Mouse (Mus musculus) large intestine, adult 2 months (tissue): ENCODE measurements around the gene Pnkd. TPM values are rescaled to one million over a fixed set of nuclear protein-coding genes. Genes with fewer than 3 reads are reported as not detected.

ENCODE experiments used
- DNase-seq: peaks from one replicate; pipeline ENCODE4 v3.0.0-alpha.2; 2012; ENCODE audit warnings: low read depth, low spot score
- WGBS: fragments of 180-500 bp; shearing (Covaris S2); methylation state at CpG from one replicate; pipeline ENCODE4 v1.1.7; 2018; 5-methylcytosine and 5-hydroxymethylcytosine counted together
- polyA plus RNA-seq: library from polyadenylated mRNA; depleted of rRNA; stranded (reverse); fragments of >200 nt; gene quantifications from 2 replicates; pipeline ENCODE4 v1.2.3, GENCODE M21; 2012

Gene Pnkd
- polyA plus RNA-seq, 1 experiment: 53.4 TPM

DNA sequence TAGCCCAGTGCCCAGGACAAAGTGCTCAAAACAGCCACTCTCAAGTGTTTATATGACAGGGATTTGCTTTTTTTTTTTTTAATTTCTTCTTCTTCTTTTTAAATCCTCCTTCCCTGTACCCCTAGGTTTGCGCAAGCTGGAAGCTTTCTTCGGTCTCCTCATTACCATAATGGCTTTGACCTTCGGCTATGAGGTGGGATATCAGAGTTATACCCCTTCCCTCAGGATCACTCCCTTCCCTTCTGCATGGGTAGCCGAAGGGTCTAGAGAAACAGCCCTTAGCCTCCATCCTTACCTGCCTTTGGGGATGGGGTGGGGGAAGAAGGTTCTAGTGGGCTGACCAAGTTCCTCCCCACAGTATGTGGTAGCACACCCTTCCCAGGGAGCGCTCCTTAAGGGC, 95.8 kb downstream of the Pnkd start:
- no peak for DNase-seq
- WGBS: 88% methylated on average over 5 of the region's 5 CpGs

DNA sequence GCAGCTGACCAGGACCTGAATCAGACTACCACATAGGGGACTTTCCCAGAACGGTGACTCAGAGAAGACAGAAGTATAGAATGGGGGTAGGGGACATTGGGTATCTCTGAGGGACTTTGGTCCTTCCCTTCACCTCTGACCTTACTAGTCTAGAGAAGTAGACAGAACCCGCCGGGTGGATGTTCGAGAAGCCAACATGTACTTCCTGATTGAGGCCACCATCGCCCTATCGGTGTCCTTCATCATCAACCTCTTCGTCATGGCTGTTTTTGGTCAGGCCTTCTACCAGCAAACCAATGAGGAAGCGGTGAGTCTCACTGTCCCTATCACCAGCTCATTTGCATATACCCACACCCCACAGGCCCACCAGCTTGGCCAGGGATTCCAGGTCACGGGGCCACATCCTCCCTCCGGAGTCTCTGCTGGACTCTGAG, 96.9 kb downstream of the Pnkd start:
- WGBS: 87% methylated on average over 10 of the region's 10 CpGs
- no peak for DNase-seq

DNA sequence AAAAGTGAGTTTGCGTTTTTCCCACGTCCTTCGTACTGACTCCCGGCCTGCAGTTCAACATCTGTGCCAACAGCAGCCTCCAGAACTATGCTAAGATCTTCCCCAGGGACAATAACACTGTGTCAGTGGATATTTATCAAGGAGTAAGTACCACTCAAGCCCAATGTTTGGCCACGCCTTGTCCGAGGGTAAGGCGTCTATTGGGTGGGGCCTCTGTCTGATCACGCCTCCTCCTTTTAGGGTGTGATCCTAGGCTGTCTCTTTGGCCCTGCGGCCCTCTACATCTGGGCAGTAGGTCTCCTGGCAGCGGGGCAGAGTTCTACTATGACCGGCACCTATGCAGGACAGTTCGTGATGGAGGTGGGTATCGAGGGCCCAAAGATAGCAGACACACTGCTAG, 98.7 kb downstream of the Pnkd start:
- DNase-seq: no peak
- WGBS: 62% methylated on average over 13 of the region's 13 CpGs

DNA sequence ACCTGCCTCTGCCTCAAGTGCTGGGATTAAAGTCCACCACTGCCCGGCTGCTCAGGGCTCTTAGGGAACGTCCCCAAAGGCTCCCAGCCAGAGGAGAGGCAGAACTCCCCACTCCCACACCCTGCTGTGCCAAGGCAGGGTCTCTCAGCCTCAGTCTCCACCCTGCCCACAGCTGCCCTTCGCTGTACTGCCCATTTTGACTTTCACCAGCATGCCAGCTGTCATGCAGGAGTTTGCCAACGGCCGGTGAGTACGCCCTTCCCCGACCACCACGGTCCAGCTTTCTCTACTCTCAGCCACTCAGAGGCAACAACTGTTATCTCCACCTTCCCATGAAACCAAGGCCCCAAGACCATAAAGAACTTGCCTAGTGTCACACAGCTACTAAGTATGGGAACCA, 99.8 kb downstream of the Pnkd start:
- 66% methylated on average over 8 of the region's 8 CpGs for WGBS
- DNase-seq: no peak

DNA sequence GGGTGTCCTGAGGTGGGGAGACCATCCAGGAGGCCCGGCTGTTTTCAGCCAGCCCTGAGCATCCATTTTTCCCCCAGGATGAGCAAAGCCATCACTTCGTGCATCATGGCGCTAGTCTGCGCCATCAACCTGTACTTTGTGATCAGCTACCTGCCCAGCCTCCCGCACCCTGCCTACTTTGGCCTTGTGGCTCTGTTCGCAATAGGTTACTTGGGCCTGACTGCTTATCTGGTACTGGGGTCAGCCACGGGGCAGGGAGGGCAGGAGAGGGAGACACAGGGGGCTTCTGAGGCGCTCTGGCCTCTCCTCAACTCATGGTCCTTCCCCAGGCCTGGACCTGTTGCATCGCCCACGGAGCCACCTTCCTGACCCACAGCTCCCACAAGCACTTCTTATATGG, 100.3 kb downstream of the Pnkd start:
- DNase-seq: no peak
- 93% methylated on average over 10 of the region's 10 CpGs for WGBS

DNA sequence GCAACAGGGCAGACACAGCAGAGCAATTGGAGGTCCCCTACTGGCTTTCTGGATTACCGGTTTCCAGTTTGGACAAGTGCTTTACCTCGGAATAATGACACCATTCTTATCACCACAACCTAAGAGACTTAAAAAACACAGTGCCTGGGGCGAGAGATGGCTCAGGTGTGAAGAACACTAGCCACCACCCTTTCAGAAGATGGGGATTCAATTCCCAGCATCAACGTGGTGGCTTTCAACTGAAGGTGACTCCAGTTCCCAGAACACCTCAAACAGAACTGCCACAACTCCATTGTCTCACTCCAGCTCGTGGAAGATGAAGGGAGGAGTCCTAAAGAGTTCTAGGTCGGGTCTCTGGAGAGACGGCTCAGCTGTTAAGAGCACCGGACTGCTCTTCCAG, 100.8 kb downstream of the Pnkd start:
- 89% methylated on average over 8 of the region's 8 CpGs for WGBS
- DNase-seq: no peak

DNA sequence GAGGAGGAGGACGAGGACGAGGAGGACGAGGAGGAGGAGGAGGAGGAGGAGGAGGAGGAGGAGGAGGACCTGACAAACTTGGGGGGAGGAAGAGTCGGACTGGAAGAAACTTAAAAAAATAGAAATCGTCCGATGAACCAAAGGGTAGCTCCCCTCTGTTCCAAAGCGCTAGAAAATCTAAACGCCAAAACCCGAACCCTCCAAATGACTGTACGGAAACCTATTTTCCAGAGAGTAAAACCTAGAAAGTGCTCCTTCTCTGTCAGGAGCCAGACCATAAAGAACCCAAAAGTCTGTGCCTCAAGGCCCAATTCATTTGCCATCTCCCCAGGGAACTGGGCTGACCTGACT, 101.6 kb downstream of the Pnkd start:
- WGBS: 19% methylated on average over 10 of the region's 10 CpGs

DNA sequence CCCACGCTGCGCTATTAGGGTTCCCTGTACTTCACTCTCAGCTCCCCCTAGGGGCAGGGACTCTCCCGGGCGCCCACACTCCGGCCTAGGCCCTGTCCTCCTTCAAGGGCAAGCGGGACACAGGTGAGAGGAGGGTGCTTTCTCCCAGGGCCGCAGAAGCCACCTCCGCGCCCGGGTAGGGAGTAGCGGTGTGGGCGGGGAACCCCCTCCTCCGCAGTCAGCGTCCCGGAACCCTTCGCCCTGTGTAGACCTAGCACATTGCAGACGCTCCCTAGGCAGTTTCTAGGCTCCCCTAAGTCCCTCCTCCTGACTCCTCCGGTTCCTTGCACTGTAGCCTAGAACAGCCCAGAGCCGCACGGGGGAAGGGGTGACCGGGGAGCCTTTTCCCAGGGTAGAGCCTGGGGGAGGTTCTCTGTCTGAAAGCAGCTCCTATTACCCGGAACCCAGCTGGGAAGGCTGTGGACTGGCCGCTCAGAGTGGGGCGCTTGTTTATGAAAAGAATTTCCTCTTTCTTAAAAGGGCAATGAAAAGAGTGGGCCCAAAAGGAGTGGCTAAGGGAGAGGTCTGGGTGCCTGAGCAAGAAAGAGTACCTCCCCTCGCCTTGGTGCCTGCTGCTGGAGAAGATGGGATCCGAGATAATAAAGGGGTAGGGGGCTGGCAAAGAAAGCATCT, 102.1 kb downstream of the Pnkd start:
- WGBS: under 1% methylated on average over 26 of the region's 26 CpGs
- no peak for DNase-seq

More for the DNA sequence above, 101.6 kb downstream of the Pnkd start:
- DNase-seq: no peak

DNA sequence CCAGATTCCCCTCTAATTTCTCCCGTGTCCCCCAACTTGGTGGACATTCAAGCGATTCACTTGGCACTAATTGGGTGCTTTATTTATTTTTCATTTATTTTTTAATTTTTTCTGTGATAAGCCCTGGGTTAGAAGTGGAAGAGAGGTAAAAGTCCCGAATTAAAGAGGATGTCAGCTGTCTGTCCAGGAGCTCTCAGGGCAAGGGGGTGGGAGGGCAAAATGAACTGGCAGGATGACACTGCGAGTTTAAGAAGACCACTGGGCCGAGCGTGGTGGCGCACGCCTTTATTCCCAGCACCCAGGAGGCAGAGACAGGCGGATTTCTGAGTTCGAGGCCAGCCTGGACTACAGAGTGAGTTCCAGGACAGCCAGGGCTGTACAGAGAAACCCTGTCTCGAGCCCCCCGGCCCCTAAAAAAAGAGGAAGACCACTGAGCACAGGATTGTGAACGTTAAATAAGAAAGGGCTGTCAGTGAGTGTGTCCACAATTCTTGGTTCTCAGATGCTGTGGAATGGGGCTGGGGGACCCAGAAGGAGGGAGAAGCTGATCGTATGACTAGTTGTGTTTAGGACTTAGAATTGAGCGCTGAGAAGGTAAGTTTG, 102.8 kb downstream of the Pnkd start:
- DNase-seq: no peak
- 47% methylated on average over 15 of the region's 15 CpGs for WGBS

DNA sequence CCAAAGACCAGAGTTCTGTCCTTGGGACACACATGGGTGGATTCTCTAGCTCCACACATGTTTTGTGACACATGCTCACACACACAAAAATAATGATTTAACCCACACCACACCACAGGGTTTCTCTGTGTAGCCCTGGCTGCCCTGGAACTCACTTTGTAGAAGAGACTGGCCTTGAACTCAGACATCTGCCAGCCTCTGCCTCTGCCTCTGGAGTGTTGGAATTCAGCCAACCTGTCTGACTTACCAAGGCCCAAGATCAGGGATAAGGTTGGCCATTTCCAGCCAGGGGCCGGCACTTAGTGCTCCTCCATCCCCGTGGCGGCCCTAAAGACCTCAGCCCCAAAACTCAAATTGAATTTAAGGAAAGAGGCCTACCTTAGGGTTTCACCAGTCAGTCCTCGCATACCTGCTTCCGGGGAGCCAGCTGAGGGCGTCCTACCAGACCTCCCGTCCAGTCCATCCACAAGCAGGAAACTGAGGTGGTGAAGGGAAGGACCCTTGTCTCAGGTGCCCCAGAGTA, 103.7 kb downstream of the Pnkd start:
- 89% methylated on average over 7 of the region's 7 CpGs for WGBS
- no peak for DNase-seq

DNA sequence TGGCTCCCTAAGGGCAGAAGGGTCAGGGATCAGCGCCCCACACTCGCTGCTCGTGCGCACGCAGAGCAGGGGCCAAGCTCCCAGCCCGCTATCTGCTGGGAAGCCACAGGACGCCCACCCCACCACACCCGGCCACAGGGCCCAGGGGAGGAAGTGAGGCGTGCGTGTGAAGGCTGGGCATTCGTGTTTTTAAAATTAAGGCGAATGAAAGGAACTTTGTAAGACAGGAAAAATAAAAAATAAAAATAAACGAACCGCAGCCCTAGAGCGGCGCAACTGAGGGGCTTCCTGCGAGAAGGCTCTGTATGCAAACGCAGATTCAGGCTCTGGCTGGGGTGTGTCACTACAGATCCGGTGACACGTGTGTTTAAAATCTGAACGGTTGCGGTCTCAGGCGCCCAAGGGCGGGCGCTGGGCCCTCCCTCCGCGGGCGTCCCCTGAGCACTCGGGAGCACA, 105.1 kb downstream of the Pnkd start:
- DNase-seq: no peak
- WGBS: 19% methylated on average over 29 of the region's 29 CpGs

DNA sequence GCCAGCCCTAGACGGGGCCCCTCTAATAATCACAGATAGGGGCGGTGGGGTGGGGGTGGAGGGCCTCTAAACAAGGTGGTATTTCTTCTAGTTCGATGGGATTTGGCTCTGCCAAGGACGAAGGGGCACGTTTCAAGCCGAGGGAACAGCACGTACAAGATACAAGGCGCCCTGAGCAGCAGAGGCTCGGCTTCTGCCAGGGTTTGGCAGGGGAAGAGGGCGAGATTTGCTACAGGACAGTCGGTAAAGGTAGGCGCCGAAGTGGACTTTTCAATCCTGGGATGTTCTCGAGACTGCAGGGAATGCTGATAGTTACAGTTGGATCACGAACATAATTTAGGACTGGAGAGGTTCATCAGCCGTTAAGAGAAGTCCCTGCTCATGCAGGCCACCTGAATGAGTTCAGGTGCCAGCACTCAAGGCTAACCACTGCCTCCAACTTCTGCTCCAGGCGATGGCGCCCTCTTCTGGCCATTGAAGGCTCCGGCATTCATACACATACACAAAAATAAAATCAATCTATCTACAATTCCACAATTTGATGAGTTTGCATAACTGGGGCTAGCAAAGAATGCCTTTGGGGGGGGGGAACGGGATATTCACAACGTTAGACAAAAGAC, 105.7 kb downstream of the Pnkd start:
- DNase-seq: no peak
- WGBS: 4% methylated on average over 21 of the region's 21 CpGs

DNA sequence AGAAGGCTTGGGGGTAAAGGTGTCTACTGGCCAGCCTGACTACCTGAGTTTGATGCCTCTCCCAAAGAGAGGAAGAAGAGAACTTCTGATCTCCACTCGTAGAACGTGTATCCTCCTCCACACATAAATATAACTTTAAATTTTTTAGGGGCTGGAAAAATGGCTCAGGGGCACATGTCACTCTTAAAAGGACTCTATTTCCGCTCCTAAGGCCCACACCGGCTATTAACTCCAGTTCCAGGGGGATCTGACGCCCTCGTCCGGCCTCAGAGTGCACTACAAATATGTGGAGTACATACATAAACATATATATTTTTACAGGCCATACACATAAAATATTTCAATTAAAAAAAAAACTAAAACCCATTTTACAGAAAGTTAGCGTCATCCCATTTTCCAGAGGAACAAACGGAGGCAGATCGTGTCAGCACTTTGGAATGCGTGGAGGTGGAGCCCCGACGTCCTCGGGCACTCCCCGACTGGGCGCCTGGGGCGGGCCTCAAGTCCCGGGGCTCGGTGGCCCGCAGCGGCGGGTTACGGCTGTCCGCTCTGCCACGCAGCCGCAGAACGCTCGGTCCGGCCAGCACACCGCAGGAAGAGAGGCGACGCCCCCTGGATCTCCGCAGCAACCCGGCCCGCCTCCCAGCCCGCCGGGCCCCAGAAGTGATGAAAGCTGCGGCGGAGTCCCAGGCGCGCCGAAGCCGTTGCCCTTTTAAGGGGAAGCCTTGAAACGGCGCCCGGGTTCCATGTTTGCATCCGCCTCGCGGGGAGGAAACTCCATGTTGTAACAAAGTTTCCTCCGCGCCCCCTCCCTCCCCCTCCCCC, 106.4 kb downstream of the Pnkd start, which contains the start of gene Ctdsp1:
Gene Ctdsp1 (plus strand): TSS at position 586 of the 825 bp plus-strand sequence.
- DNase-seq: no peak
- 3% methylated on average over 51 of the region's 51 CpGs for WGBS

DNA sequence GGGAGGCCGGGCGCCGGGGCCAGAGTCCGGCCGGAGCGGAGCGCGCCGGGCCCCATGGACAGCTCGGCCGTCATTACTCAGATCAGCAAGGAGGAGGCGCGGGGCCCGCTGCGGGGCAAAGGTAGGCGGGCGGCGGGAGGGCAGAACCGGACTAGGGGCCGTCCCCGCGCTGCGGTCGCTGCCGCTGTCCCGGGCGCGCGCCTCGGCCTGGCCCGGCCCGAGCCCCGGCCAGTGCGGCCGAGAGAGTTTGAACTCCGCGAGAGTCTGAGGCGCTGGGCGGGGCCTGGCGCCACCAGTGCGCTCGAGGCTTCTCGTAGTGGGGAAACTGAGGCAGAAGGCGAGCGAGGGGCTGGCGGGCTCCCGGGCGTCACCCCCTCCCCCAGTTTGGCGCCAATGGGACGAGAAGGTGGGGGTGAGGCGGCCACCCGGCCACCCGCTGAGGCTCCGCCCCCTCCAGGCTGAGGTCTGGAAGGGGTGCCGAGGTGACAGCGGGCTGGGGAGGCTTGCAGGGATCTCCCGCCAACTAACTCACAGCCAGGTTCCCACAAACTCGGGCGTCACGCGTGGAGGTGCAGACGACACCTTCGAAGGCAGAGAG, 107.2 kb downstream of the Pnkd start:
- no peak for DNase-seq
- WGBS: under 1% methylated on average over 54 of the region's 63 CpGs

DNA sequence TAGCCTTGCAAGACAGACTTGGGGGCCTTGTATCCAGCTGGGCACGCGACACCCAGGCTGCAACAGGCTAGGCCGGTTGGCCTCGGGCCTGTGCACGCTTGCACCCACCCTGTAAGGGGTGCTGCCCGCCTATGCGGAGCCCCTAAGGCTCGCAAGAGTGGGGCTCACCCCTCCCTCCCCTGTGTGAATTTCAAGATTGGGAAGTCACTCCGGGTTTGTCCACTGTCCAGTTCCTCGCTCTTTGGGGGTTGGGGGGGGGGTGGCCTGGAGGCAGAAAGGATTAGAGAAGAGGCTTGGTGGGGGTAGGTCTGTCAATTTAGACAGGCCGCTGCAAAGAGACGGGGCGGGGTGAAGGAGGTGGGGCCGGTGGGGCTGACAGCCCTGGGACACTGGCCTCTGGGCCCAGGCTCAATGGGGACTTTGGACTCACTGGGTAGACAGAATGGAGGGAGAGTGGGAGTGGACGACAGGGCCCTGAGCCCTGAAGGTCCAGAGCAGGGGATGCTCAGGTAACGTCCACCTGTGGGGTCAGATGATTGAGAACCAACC, 107.8 kb downstream of the Pnkd start:
- WGBS: 1% methylated on average over 16 of the region's 16 CpGs

DNA sequence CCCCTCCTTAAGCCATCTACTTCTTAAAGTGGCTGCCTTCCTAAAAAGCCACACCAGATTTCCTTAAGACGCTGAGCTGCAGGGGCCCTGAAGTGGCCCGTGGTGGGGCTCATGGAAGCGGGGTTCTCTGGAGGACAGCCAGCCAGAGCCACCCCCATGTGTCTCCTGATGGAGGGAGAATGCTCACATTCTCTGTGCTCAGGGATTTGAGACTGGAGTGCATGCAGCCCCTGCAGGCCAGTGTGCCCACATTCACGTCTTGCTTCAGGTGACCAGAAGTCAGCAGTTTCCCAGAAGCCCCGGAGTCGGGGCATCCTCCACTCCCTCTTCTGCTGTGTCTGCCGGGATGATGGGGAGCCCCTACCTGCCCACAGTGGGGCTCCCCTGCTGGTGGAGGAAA, 108.3 kb downstream of the Pnkd start:
- WGBS: 15% methylated on average over 7 of the region's 7 CpGs
- DNase-seq: no peak

More for the DNA sequence above, 107.8 kb downstream of the Pnkd start:
- no peak for DNase-seq

DNA sequence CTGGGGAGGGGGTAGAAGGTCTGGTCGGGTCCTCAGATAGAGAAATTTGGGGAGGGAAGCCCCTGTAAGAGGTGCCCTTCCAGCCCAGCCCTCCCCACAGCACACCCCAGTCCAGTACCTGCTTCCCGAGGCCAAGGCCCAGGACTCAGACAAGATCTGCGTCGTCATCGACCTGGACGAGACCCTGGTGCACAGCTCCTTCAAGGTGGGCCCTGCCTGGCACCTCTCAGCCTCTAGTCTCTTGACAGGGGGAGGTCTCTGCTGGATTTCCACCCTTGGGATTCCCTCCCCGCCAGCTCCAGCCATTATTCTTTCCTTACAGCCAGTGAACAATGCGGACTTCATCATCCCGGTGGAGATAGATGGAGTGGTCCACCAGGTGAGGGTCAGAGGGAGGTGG, 109.0 kb downstream of the Pnkd start:
- DNase-seq: no peak
- 77% methylated on average over 9 of the region's 9 CpGs for WGBS

DNA sequence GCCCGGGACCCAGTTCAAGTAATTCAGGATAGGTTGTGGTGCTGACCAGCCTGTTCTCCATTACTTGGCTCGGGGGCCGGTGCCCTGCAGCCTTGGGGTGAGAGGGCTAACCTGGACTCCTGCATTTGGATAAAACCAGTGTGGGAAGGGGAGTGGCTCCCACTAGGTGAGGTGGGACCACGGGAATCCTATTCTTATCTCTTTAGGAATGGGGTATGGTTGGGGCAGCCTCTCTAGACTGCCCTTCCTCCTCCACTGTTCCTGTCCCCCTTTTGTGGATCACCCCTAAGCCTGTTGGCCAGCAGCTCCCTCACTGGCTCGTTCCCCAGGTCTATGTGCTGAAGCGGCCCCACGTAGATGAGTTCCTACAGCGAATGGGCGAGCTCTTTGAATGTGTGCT, 109.6 kb downstream of the Pnkd start:
- no peak for DNase-seq
- WGBS: 87% methylated on average over 9 of the region's 9 CpGs

DNA sequence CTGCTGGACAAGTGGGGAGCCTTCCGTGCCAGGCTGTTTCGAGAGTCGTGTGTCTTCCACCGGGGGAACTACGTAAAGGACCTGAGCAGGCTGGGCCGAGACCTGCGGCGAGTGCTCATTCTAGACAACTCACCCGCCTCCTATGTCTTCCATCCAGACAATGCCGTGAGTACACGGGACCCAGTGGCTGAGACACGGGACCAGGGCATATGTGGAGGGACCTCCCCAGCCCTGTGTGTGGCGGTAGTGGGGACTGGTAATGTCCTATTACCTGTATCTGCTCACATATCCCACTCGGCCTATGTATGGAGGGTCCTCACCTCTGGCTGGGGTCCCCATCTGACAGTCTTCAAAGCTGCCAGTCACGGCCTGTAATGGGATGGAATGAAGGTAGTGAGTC, 110.1 kb downstream of the Pnkd start:
- WGBS: 93% methylated on average over 15 of the region's 15 CpGs
- no peak for DNase-seq
